Mouse (Mus musculus) cortical plate, adult 2 months (tissue): ENCODE measurements at regions not wholly inside any gene's neighbourhood (a gene's known extent, or its start where the extent isn't known, plus 50 kb on each side); places are given as distances from the start of the nearest gene placed in this dataset.

ENCODE experiments used
- CTCF ChIP-seq: fragments of 200-500 bp; IDR thresholded peaks from 2 replicates; pipeline ENCODE4 v1.5.1; 2011; ENCODE audit warnings: mild to moderate bottlenecking, control low read depth, low read length; ENCODE audit not compliant: insufficient read depth; ENCODE audit errors: extremely low read depth
- POLR2A ChIP-seq: fragments of 200-500 bp; IDR thresholded peaks from 2 replicates; pipeline ENCODE4 v1.6.1; 2011; ENCODE audit warnings: mild to moderate bottlenecking, low read length, control low read depth; ENCODE audit not compliant: insufficient read depth; ENCODE audit errors: extremely low read depth

- TF ChIP-seq CTCF (no peak), POLR2A (no peak)
These were observed 373.8 kb upstream of the Arid1b start for GRCm38 (mm10) chr17:4620361-4620760.
